Mouse (Mus musculus) cortical plate, adult 2 months (tissue): ENCODE results near the gene Prr7.

Experiments
- CTCF ChIP-seq: fragments of 200-500 bp; IDR thresholded peaks from 2 replicates; pipeline ENCODE4 v1.5.1; 2011; ENCODE audit warnings: mild to moderate bottlenecking, control low read depth, low read length; ENCODE audit not compliant: insufficient read depth; ENCODE audit errors: extremely low read depth
- POLR2A ChIP-seq: fragments of 200-500 bp; IDR thresholded peaks from 2 replicates; pipeline ENCODE4 v1.6.1; 2011; ENCODE audit warnings: mild to moderate bottlenecking, low read length, control low read depth; ENCODE audit not compliant: insufficient read depth; ENCODE audit errors: extremely low read depth

DNA sequence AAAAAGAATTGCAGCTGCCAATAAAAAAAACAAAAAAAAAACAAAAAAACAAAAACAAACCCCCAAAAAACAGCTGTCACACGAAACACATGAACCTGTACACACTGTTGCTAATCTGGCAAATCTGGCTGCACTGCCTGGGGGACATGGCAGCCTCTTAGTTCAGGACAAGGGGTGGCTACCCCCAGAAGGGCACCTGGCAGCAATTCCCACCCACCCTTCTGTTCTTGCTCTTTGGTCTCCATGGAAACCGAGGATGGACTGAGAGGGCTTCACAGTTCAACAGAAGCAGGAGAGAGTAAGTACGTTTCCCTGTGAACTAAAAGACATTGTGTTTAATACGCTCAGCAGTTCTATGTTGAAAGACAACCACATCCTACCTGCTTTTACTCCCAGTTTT is 31.6 kb downstream of the Prr7 start:
- TF ChIP-seq CTCF (no peak), POLR2A (no peak)
